12 mouse cellular contexts compared by ENCODE assay signal in the genomic region with DNA sequence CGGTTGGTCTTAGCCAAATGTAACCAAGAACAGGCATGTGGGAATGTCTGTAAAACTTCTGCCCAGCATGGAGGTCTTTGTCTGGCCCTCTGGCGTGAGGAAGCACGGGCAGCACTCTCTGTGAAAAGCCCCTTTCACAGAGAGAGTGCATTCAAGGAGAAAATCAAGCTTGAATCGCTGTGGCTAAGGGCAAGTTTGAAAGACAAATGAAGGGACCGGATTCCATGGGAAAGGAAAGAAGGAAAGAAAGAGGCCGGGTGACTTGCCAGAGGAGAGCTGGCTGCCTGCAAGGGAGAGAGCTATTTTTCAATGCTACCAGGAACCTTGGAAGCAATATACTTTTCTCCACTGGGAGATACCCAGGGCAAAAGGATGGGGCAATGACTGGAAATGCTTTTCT.
DNase-seq lines count a peak whose midpoint lies in the region; ATAC-seq and TF ChIP-seq lines count a peak whose summit lies in the region.
"Had no signal": no experiment of that assay in that cellular context is flagged by ENCODE, and none has a peak within 500 bp of the region (broad histone marks: within the 10 kb centered on the region; RNA-seq: fewer than 3 reads in every experiment).

No protein-coding gene starts in this region.

- no peaks in the 10 kb centered on the region for H3K36me3 ChIP-seq in embryonic facial prominence, embryonic 14.5 days (ENCODE audit: control insufficient read depth, insufficient read depth, low read length)
- no peaks in the 10 kb centered on the region for H3K36me3 ChIP-seq in hindbrain, embryonic 15.5 days
- no peaks in the 10 kb centered on the region for H3K36me3 ChIP-seq in midbrain, embryonic 14.5 days (ENCODE audit: control insufficient read depth, insufficient read depth, low read length)

- TF ChIP-seq CTCF in lung, adult 2 months (IDR thresholded peaks at IDR 0.05; ENCODE audit: insufficient read depth, low read length) = no peak

- no peak for TF ChIP-seq POLR2A in lung, adult 2 months (IDR thresholded peaks at IDR 0.05; ENCODE audit: borderline replicate concordance, extremely low read depth, low read depth, low read length)

- DNase-seq in cerebellum, adult 11-12 months = peak; percentile 20
- DNase-seq in cerebellum, adult 11 months = no peak
- DNase-seq in embryonic facial prominence, embryonic 14.5 days (ENCODE audit: low spot score) = peak; percentile 49
- peak; percentile 63 for DNase-seq in midbrain, embryonic 14.5 days
- DNase-seq in thymus, postnatal 36 days = no peak
- no peak for DNase-seq in lung, adult 2 months
- DNase-seq: heart, adult 2 months; kidney, postnatal 10 days; lung, postnatal 36 days; thymus, postnatal 4 days had no signal

- no peaks in the 10 kb centered on the region for H3K4me1 ChIP-seq in embryonic facial prominence, embryonic 14.5 days (ENCODE audit: control insufficient read depth, insufficient read depth, low read length)
- no peaks in the 10 kb centered on the region; the same call in 1 of the 2 replicates for H3K4me1 ChIP-seq in hindbrain, embryonic 15.5 days (replicated peaks)
- no peaks in the 10 kb centered on the region for H3K4me1 ChIP-seq in midbrain, embryonic 14.5 days (ENCODE audit: control insufficient read depth, insufficient read depth, low read length)
- H3K4me1 ChIP-seq in lung, adult 2 months (ENCODE audit: control insufficient read depth, insufficient read depth, low read length) = no peaks in the 10 kb centered on the region

- ATAC-seq in embryonic facial prominence, embryonic 14.5 days (ENCODE audit: low read depth) = no peak
- ATAC-seq in hindbrain, embryonic 15.5 days (ENCODE audit: low FRiP score, low read depth) = peak; percentile 92
- ATAC-seq in midbrain, embryonic 14.5 days (ENCODE audit: low FRiP score, low TSS enrichment) = 0 out of 2 replicates have a peak, but pooled peaks have one; percentile 44
- no peak for ATAC-seq in erythroid progenitor cell, adult 5-6 weeks (replicated peaks; ENCODE audit: low FRiP score, poor library complexity, severe bottlenecking)

- H3K27ac ChIP-seq in embryonic facial prominence, embryonic 14.5 days (replicated peaks; ENCODE audit: low read depth, low read length) = no peak overlapping the region; the same call in 1 of the 2 replicates
- H3K27ac ChIP-seq in hindbrain, embryonic 15.5 days (replicated peaks) = no peak overlapping the region
- no peak overlapping the region for H3K27ac ChIP-seq in midbrain, embryonic 14.5 days (replicated peaks; ENCODE audit: low read depth, low read length)
- H3K27ac ChIP-seq: heart, adult 2 months had no signal

- no peaks in the 10 kb centered on the region for H3K9me3 ChIP-seq in embryonic facial prominence, embryonic 14.5 days (ENCODE audit: control insufficient read depth, low read length)
- H3K9me3 ChIP-seq in hindbrain, embryonic 15.5 days = no peaks in the 10 kb centered on the region
- H3K9me3 ChIP-seq in midbrain, embryonic 14.5 days (ENCODE audit: control insufficient read depth, low read length) = no peaks in the 10 kb centered on the region

- H3K27me3 ChIP-seq in embryonic facial prominence, embryonic 14.5 days (replicated peaks; ENCODE audit: control insufficient read depth, insufficient read depth, low read length) = no peaks in the 10 kb centered on the region
- no peaks in the 10 kb centered on the region for H3K27me3 ChIP-seq in hindbrain, embryonic 15.5 days
- H3K27me3 ChIP-seq in midbrain, embryonic 14.5 days (ENCODE audit: control insufficient read depth, insufficient read depth, low read length) = no peaks in the 10 kb centered on the region

- H3K4me3 ChIP-seq in embryonic facial prominence, embryonic 14.5 days (ENCODE audit: low read depth, low read length) = no peak overlapping the region
- H3K4me3 ChIP-seq in hindbrain, embryonic 15.5 days = no peak overlapping the region
- H3K4me3 ChIP-seq in midbrain, embryonic 14.5 days (replicated peaks; ENCODE audit: low read depth, low read length) = no peak overlapping the region
- no peak overlapping the region for H3K4me3 ChIP-seq in lung, adult 2 months (replicated peaks; ENCODE audit: extremely low read depth, low read depth, low read length)
- H3K4me3 ChIP-seq: heart, adult 2 months had no signal

- no peak overlapping the region for H3K4me2 ChIP-seq in embryonic facial prominence, embryonic 14.5 days (ENCODE audit: low read depth, low read length)
- H3K4me2 ChIP-seq in hindbrain, embryonic 15.5 days = no peak overlapping the region
- no peak overlapping the region for H3K4me2 ChIP-seq in midbrain, embryonic 14.5 days (ENCODE audit: low read length)

- H3K9ac ChIP-seq in embryonic facial prominence, embryonic 14.5 days (ENCODE audit: low read depth, low read length) = no peak overlapping the region
- no peak overlapping the region for H3K9ac ChIP-seq in hindbrain, embryonic 15.5 days
- H3K9ac ChIP-seq in midbrain, embryonic 14.5 days (replicated peaks; ENCODE audit: low read length) = no peak overlapping the region

- WGBS in embryonic facial prominence, embryonic 14.5 days = 23% methylated on average over 6 of the region's 6 CpGs
- WGBS in hindbrain, embryonic 15.5 days = 6% methylated on average over 6 of the region's 6 CpGs
- WGBS in midbrain, embryonic 14.5 days = 3% methylated on average over 6 of the region's 6 CpGs
- WGBS in lung, adult 2 months = 71% methylated on average over 6 of the region's 6 CpGs

Comparison
In these comparisons a context has a peak if more than half of its experiments do, and no peak if none do; other contexts are left out.
1. DNase-seq: peak in cerebellum, adult 11-12 months (single experiment), embryonic facial prominence, embryonic 14.5 days (single experiment) and midbrain, embryonic 14.5 days (single experiment); none in cerebellum, adult 11 months (single experiment), thymus, postnatal 36 days (0 of 2) and lung, adult 2 months (single experiment).
2. ATAC-seq: peak in hindbrain, embryonic 15.5 days (single experiment) and midbrain, embryonic 14.5 days (single experiment); none in embryonic facial prominence, embryonic 14.5 days (single experiment) and erythroid progenitor cell, adult 5-6 weeks (single experiment).